Mouse (Mus musculus) brain, embryonic 14.5 days (tissue): ENCODE measurements at regions not wholly inside any gene's neighbourhood (a gene's known extent, or its start where the extent isn't known, plus 50 kb on each side); places are given as distances from the start of the nearest gene placed in this dataset.

Source experiments
- CTCF ChIP-seq: fragments of 200-500 bp; IDR thresholded peaks from 2 replicates; pipeline ENCODE4 v1.5.1; 2012; ENCODE audit warnings: inconsistent platforms, mild to moderate bottlenecking, moderate library complexity, borderline replicate concordance; ENCODE audit not compliant: insufficient read depth, insufficient read length; ENCODE audit errors: extremely low read depth
- POLR2A ChIP-seq: fragments of 200-500 bp; IDR thresholded peaks from 2 replicates; pipeline ENCODE4 v1.6.1; 2012; ENCODE audit warnings: mild to moderate bottlenecking, inconsistent platforms, borderline replicate concordance; ENCODE audit not compliant: poor library complexity, insufficient read depth, insufficient read length, severe bottlenecking; ENCODE audit errors: extremely low read depth

DNA sequence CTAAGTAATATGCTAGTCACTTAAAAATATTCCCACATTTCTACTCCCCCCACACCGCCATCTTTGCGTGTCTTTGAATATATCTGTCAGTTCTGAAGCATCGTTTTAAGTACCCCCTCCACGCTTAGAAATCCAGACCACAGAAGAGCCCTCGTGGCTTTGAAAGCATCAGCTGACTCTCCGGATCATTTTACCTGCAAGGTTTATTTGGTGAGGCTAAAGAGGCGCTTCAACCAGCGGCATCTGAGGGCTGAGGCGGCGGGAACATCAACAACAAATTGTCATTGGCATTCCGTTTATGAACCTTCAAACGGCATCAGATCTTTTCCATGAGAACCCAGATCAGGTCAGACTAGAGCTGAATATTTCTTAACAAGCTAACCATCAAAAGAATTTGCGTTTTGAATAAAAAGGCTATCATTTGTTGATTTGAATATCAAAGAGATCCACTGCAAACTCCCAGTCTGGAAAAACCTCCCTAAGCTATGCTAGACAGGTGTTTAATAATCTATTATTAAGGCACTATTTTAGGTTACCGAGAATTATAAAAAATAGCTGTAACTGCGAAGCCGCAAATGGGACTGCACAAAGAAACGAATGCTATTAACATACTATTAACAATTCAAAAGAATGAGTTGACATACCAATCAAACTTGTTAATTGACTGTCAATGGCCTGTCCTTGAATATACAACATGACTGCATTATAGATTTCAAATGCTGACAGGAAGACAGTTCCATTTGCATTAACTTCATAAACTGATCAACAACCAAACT, 210.9 kb upstream of the Zfp770 start:
- TF ChIP-seq CTCF (no peak), POLR2A (no peak)
